Mouse (Mus musculus) neural tube, embryonic 10.5 days (tissue): ENCODE data around the gene Polg2.
"Not testable (repeated sequence)": the region's sequence is repeated elsewhere in the genome, so short reads cannot be mapped to it uniquely, and the experiment has no call there.

Experiments used
- DNase-seq: peaks from one replicate; pipeline ENCODE4 v3.0.0-alpha.2; 2017; ENCODE audit warnings: low spot score; ENCODE audit errors: extremely low spot score

The Polg2 gene

GRCm38 (mm10) chr11:106779388-106780088, at the start of gene Polg2:
Gene Polg2 (minus strand): TSS chr11:106779537.
- peak; percentile 92 for DNase-seq

DNA sequence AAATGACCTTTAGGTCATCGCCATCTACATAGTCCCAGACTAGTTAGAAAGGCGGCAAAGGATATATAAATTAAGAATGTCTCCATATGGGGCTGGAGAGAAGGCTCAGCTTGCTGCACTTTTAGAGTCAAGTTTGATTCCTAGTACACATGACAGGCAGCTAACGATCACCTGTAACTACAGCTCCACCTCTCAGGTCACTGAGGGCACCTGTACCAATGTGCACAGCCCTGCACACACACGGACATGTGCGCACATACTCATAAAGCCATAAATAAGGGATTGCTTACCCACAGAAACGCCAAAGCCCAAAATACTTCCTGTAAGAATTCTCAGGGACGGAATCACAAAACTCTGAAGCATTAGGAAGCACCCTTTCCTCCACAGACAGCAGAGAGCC, 48.7 kb upstream of the Polg2 start:
- no peak for DNase-seq

DNA sequence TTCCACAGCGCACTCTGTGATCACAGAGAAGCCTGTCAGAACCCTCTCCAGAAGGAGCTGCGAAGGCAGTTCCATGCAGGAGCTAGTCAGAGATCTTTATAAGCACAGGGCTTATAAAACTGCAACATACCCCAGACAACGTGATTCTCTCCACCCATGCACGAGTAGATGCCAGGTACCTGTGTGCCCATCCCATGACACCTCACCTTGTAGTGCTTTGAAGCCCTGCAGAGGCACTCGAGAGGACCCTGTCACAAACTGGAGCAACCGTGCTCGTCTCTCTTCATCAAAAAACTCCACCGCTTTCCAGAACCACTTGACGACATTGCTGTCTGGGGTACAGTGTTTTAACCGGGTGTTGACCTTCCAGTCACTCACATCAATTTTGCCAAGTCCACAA, 45.1 kb upstream of the Polg2 start:
- no peak for DNase-seq

DNA sequence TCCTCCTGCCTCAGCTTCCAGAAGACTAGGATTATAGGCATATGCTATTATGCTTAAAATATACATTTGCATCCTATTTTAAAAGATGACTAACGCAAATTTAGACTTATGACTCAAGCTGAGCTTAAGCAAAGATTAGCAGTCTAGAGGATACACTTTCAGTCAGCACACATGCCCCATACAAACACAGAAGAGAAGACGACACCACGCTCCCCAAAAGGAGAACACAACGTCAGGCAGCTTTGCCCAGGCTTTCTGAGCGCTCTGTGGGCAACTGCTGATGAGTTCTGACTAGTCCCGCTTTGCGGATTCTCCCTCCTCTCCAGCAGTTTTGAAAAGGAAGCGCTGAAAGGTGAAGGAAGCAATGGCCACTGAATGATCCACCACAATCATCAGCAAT, 44.4 kb upstream of the Polg2 start:
- DNase-seq = no peak

DNA sequence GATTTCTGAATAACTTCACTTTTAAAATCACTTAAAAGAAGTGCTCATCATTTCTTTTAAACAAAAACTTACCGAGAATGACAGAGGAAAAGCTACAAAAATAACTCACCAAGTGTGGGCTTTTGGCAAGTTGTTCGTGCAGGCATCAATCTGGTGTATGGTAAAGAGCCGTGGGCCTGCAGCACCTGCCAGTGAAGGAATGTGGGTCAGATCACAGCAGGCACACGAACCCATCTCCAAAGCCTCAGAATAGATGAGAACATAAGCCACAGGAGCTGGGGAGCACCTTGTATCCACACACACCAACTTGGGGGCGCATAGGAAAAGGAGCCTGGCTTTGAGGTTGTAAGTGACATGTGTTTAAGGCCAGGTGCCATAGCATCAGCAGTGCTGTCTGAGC, 43.6 kb upstream of the Polg2 start:
- no peak for DNase-seq

DNA sequence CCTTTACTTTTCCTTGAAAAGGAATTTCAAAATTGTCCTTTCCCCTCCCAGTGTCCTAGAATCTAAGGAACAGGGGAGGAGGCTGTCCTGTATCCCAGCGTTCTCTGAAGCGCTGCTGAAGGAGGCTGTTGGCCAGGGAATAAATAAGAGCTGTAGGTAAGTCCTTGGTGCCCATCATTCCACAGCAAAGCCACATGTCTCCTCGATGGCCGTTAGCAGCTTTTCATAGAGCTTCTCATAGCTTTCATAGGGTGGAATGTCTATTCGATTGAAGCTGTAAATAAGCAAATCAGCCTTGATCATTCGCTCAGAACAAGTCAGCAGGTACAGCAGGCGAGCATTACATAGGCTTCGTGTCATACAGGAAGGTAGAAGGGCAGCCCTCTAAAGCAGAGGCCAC, 43.2 kb upstream of the Polg2 start:
- DNase-seq = no peak

GRCm38 (mm10) chr11:106821397-106821796, 42.1 kb upstream of the Polg2 start:
- no peak for DNase-seq

DNA sequence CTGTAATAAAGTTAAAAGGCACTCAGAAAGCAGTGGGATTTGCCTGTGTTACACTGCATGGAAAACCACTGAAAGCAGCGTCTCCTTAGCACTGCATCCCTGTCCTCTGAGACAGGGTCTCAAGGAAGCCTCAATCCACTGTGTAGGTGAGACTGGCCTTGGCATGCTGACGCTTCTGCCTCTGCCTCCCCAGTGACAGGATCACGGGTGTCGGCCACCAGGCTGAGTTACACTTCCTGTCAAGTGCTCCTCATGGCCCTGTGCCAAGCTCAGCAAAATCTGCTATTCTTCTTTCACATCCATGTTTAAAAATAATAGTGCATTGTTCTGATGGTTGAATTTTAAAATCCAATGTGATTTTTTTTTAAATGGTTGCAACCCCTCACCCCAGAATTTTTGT, 41.6 kb upstream of the Polg2 start:
- no peak for DNase-seq

DNA sequence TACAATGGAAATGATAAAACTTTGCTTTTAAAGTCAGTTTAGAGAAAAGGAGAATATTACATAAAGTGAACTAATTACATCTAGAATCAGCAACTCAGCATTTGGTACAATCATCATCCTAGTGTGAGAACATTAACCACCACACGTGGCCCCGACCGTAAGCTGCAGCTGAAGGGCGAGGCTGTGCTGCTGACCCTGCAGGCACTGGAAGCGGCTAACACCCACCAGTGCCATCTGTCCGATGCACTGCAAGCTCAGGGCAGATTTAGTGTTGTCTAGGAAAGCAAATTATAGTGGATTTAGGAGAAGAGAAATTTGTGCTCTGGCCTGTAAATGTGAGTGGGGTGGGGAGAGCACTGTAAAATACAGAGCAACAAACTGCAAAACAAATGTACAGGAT, 40.9 kb upstream of the Polg2 start:
- no peak for DNase-seq

GRCm38 (mm10) chr11:106819595-106819994, 40.3 kb upstream of the Polg2 start:
- DNase-seq = no peak

DNA sequence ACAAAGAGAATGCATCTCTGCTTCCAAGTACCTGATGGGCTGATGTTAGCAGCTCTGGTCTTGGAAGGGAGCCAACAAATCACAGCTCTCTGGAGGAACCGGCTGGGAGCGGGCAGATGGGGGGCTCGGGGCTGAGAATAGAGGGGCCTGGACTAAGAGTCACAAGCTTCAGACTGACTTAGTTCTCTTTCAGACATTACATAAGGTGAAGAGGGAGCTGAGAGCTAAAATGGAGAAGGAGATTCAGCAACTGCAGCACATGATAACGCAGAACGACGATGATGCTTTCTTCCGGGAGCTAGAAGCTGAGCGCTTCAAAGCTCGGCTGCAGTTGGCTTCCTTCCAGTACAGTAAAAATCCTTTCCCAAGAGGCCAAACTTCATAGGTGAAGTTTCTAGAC, 39.0 kb upstream of the Polg2 start:
- no peak for DNase-seq

DNA sequence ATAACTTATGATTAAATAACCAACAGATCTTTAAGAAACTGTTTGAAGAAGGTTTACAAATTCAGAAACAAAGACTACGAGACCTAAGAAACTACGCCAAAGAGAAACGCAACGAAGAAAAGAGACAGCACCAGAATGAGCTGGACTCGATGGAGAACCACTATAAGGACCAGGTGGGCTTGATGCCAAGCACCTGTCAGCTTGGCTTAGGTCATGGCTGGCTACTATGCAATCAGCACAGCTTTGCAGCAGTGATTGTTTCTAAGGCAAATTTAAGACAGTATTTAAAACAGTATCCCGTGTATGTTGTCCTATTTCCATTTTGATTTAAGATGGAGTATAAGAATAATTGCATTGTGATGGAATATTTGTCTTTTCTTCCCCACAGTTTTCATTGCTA, 38.5 kb upstream of the Polg2 start:
- no peak for DNase-seq

GRCm38 (mm10) chr11:106817156-106817555, 37.8 kb upstream of the Polg2 start:
- no peak for DNase-seq

DNA sequence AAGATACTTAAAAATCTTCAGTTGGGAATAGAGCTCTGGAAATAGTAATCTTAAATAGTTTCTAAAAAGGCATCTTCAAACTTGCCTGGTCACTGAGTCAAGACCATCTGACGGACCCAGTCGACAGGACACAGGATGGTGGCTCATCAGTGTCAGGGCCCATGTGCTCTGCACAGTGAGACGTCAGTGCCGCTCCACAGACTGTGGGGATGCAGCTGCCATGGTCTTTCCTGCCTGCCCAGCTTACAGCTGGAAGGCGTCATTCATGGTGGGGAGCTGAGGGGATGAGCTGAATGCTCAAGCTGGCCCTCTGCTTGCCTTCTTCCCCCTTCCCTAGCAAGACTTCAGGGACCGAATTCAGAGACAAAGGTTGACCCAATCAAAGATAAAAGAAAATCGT, 37.0 kb upstream of the Polg2 start:
- no peak for DNase-seq

DNA sequence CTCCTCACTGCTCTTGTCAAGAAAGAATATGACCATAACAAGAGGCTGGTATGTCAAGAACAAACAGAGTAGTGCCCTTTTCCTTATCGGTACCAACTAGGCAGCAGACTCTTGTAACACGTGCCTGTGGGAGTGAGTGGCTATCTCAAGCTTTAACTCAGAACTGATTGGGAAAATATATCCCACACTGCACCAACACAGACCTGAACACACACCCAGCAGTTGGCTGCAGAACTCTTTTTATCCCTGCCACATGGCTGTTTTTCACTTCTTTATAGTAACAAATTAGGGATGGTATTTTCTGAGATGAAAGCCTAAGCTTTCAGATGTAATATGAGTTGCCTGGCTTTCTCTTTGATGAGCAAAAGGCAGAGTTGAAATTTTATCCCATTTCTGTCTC, 36.4 kb upstream of the Polg2 start:
- DNase-seq = no peak

GRCm38 (mm10) chr11:106815331-106815730, 36.0 kb upstream of the Polg2 start:
- DNase-seq = no peak

DNA sequence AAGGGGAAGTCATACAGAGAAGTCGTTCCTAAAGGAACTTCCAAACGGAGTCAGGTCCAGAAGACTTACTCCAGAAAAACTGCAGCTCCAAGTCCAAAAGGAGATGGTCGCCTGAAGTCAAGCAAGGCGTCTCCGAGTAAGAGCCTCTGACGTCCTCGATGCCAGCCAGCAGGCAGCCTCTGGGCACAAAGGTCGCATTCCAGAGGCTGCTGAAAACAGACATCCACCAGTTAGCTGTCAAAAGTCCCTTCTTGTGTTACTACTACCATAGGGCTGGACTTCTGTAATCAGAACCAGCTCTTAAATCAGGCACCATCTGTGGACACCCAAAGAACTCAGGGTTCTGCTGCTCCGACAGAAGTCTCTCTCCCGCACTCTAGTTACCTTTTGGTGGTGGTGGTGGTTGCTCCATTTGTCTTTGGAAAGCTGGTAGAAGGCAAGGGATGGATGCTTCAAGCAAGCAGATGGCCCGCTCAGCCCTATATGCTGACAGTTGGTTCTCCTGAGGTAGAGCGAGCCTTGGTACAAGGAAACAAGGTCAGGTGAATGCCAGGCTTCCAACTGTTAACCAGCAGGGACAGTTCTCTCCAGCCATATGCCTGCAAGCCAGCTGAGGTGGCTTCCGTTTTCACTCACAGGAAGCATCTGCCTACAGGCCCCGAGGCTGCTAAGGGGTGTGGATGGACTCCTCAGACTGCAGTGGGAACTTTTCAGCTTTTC, 35.4 kb upstream of the Polg2 start:
- DNase-seq = no peak

DNA sequence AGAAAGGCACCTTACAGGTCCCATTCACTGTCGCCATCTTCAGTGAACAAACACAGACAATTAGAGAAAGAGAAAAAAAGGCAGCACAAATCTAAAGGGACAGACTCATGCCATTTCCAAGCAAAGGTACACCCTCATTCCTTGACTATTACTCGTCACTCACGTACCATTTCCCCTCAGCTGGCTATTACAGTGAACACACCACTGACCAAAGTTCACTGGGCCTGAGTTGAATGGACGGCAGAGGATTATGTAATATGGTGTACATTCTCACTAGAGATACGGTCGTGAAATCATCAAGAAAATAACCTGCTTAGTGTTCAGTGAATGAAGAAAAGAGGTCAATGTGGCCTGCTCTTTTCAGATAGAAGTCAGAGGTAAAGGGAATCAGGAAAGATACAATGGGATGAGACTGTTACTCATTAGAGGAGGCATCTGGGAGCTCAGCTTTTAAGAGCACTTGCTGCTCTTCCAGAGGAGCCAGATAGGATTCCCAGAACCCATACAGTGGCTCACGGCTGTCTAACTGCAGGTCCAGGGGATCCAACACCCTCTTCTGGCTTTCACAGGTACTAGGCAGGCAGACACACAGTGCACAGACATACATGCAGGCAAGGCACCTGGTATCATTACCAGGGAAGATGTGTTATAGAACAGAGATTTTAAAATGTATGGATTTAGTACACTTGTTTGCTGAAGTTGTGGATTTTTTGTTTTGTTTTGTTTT, 33.2 kb upstream of the Polg2 start:
- DNase-seq = no peak

- not testable (repeated sequence) for DNase-seq
Measured at GRCm38 (mm10) chr11:106807442-106807841, 28.1 kb upstream of the Polg2 start.

DNA sequence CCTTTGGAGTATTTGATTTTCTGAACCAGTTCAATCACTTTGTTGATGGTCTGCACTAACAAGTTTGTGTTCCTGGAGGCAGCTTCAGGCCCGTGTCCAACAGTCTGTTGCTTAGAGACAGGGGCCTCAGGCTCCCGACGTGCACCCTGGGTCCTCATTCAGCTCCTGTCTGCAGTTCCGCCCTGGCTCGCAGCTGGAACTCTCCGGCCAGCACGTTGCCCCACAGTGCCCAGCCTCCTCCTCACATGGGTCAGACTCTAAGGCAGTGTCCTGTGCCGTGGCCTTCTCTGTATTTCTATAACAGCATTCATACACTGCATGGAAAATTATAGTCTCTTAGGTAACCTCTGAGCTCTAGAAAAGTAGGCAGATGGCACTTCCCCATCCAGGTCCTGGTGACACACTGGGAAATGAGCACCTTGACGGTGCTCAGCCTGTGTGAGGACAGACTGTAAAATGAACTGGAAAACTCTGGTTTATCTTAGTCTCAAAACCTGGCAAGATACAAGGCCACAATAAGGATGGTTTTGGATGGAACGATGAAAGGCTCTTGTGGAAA, 22.8 kb upstream of the Polg2 start:
- DNase-seq = no peak

DNA sequence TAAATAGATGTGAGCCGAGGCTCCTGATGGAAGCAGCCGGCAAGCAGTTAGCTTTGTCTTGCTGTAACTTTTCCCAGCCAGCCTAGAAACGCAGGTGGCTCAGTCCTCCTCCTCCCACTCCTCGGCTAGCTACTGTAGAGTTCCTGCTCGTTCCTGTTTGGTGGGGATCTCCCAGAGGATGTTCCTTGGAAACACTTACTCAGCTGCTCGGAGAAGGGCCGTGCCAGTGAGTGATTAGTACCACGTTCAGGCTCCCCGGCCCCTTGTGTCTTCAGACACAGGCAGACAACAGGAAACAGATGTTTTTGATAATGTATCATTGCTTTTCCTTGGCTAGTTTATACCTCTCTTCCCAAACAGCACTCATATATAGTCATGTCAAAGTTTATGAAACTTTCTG, 16.3 kb upstream of the Polg2 start:
- DNase-seq = no peak

DNA sequence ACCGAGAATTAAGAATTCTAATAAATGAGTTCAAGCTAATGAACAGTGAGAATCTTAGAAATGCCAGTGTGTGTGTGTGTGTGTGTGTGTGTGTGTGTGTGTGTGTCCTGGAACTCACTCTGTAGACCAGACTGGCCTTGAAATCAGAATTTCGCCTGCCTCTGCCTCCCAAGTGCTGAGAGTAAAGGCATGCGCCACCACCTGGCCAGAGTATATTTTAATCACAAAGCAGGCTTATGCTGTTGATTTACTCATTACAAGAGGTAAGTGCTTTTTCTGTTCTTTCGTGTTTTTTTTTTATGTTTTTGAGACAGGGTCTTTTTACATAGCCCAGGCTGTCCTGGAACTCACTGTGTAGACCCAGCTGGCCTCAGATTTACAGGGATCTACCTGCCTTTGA, 14.5 kb upstream of the Polg2 start:
- no peak for DNase-seq
